Mouse (Mus musculus) cerebellum, postnatal 25 days (tissue): ENCODE results near the gene Grin2b.

Experiments
- DNase-seq, 2 experiments: peaks; one replicate each; pipeline ENCODE4 v3.0.0; 2021; ENCODE audit warnings: mixed read lengths in 2 of 2

Gene Grin2b

GRCm38 (mm10) chr6:135994691-135995090, 178.6 kb downstream of the Grin2b start:
- DNase-seq: no peak

GRCm38 (mm10) chr6:135993897-135994296, 179.4 kb downstream of the Grin2b start:
- no peak for DNase-seq

- DNase-seq: no peak
Measured at GRCm38 (mm10) chr6:135993378-135993777, 179.9 kb downstream of the Grin2b start.

GRCm38 (mm10) chr6:135976106-135976505, 197.2 kb downstream of the Grin2b start:
- DNase-seq: no peak

GRCm38 (mm10) chr6:135972481-135972880, 200.8 kb downstream of the Grin2b start:
- DNase-seq: peak; percentile 24 to 31

- DNase-seq: peak; percentile 87 to 90
Measured at GRCm38 (mm10) chr6:135971481-135971880, 201.8 kb downstream of the Grin2b start.

- no peak for DNase-seq
Measured at GRCm38 (mm10) chr6:135970716-135971318, 202.5 kb downstream of the Grin2b start.

GRCm38 (mm10) chr6:135961766-135962165, 211.5 kb downstream of the Grin2b start:
- DNase-seq: no peak

GRCm38 (mm10) chr6:135959629-135960028, 213.7 kb downstream of the Grin2b start:
- DNase-seq: no peak

GRCm38 (mm10) chr6:135951666-135952065, 221.6 kb downstream of the Grin2b start:
- no peak for DNase-seq

- no peak for DNase-seq
Measured at GRCm38 (mm10) chr6:135945511-135945910, 227.8 kb downstream of the Grin2b start.

- DNase-seq: no peak
Measured at GRCm38 (mm10) chr6:135944358-135944757, 229.0 kb downstream of the Grin2b start.

GRCm38 (mm10) chr6:135943121-135943617, 230.1 kb downstream of the Grin2b start:
- no peak for DNase-seq

GRCm38 (mm10) chr6:135932924-135933323, 240.4 kb downstream of the Grin2b start:
- DNase-seq: no peak

GRCm38 (mm10) chr6:135932400-135932920, 240.9 kb downstream of the Grin2b start:
- no peak for DNase-seq

- no peak for DNase-seq
Measured at GRCm38 (mm10) chr6:135917676-135918075, 255.6 kb downstream of the Grin2b start.

- DNase-seq: no peak
Measured at GRCm38 (mm10) chr6:135914608-135915007, 258.7 kb downstream of the Grin2b start.

GRCm38 (mm10) chr6:135912114-135912513, 261.2 kb downstream of the Grin2b start:
- peak; percentile 23 to 43 for DNase-seq

GRCm38 (mm10) chr6:135911131-135911530, 262.2 kb downstream of the Grin2b start:
- DNase-seq: no peak

GRCm38 (mm10) chr6:135907540-135908320, 265.6 kb downstream of the Grin2b start:
- peak; percentile 89 to 94 for DNase-seq

GRCm38 (mm10) chr6:135907137-135907536, 266.2 kb downstream of the Grin2b start:
- no peak for DNase-seq

- DNase-seq: peak; percentile 30 to 73
Measured at GRCm38 (mm10) chr6:135904391-135904790, 268.9 kb downstream of the Grin2b start.

GRCm38 (mm10) chr6:135900410-135900809, 272.9 kb downstream of the Grin2b start:
- peak in 1 of 2 experiments; percentile 37 for DNase-seq

GRCm38 (mm10) chr6:135899225-135899624, 274.1 kb downstream of the Grin2b start:
- no peak for DNase-seq
